Mouse (Mus musculus): ENCODE measurements around the gene Pdrg1. TPM values are rescaled to one million over a fixed set of nuclear protein-coding genes. Genes with fewer than 3 reads are reported as not detected.

Pdrg1 gene
- polyA plus RNA-seq, 1 experiment from 2014 or later, result 101 TPM

GRCm38 (mm10) chr2:152991529-152991928, 23.7 kb downstream of the Pdrg1 start:
- H3K4me3 ChIP-seq (ENCODE audit: low read length), result no peak overlapping the region
- H3K27me3 ChIP-seq (ENCODE audit: control insufficient read depth, insufficient read depth, low read depth, low read length), result no peaks in the 10 kb centered on the region
- no peaks in the 10 kb centered on the region for H3K36me3 ChIP-seq (ENCODE audit: control insufficient read depth, insufficient read depth, low read length)
- no peak overlapping the region for H3K9ac ChIP-seq (ENCODE audit: low read length)
- WGBS, result 79% methylated on average over 9 of the region's 9 CpGs
- H3K27ac ChIP-seq (ENCODE audit: low read length), result no peak overlapping the region
- H3K4me1 ChIP-seq (replicated peaks; ENCODE audit: control insufficient read depth, insufficient read depth, low read length), result no peaks in the 10 kb centered on the region
- H3K4me2 ChIP-seq (ENCODE audit: low read depth, low read length), result no peak overlapping the region
- H3K9me3 ChIP-seq (ENCODE audit: control insufficient read depth, low read length), result no peaks in the 10 kb centered on the region
- no peak for ATAC-seq (ENCODE audit: low read depth)

DNA sequence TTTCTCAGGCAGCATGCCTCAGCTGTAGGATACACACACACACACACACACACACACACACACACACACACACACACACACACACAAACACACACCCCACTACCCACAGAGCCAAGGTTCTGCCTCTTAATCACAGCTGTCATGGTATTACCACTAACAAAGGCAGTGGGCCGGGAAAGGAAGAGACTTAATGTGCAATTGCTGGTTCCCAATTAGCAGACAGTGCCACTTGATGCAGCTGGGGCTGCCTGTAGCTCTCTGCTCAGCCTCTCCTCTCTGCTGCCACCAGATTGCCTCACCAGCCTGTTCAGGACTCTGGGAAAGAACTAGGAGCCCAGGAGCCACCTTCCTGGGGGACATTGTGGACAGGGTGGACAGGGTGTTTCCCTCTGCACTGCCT, 29.6 kb downstream of the Pdrg1 start:
- no peak overlapping the region for H3K9ac ChIP-seq (ENCODE audit: low read length)
- no peaks in the 10 kb centered on the region for H3K27me3 ChIP-seq (ENCODE audit: control insufficient read depth, insufficient read depth, low read depth, low read length)
- H3K9me3 ChIP-seq (ENCODE audit: control insufficient read depth, low read length), result no peaks in the 10 kb centered on the region
- H3K4me1 ChIP-seq (replicated peaks; ENCODE audit: control insufficient read depth, insufficient read depth, low read length), result no peaks in the 10 kb centered on the region
- no peak overlapping the region for H3K4me2 ChIP-seq (ENCODE audit: low read depth, low read length)
- H3K4me3 ChIP-seq (ENCODE audit: low read length), result no peak overlapping the region
- no peak overlapping the region for H3K27ac ChIP-seq (ENCODE audit: low read length)
- ATAC-seq (ENCODE audit: low read depth), result no peak
- H3K36me3 ChIP-seq (ENCODE audit: control insufficient read depth, insufficient read depth, low read length), result no peaks in the 10 kb centered on the region
- WGBS, result 35% methylated on average over 1 of the region's 1 CpGs

- H3K27ac ChIP-seq (ENCODE audit: low read length), result no peak overlapping the region
- ATAC-seq (ENCODE audit: low read depth), result no peak
Observed at GRCm38 (mm10) chr2:152976991-152977390, 38.2 kb downstream of the Pdrg1 start.

DNA sequence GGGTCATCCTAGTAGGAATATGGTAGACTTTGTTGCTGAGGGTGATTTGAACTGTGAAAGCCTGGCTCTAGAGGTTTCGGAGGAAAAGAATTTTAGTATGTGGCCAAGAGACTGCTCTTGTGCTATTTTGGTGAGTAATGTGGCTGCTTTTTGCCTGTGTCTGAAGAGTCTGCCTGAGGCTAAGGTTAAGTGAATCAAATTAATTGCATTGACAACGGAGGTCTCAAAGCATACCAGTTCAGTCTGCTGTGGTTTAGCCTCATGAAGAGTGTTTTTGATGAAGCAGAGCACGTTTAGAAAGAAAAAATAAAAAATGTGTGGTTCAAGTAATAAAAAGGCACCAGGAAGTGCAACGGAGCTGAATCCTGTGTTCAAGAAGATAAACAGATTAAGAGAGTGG, 49.7 kb downstream of the Pdrg1 start:
- Histone ChIP-seq H3K4me2 (ENCODE audit: low read depth, low read length) (no peak overlapping the region), H3K27ac (ENCODE audit: low read length) (no peak overlapping the region), H3K9me3 (ENCODE audit: control insufficient read depth, low read length) (no peaks in the 10 kb centered on the region), H3K36me3 (ENCODE audit: control insufficient read depth, insufficient read depth, low read length) (no peaks in the 10 kb centered on the region), H3K27me3 (ENCODE audit: control insufficient read depth, insufficient read depth, low read depth, low read length) (no peaks in the 10 kb centered on the region), H3K9ac (ENCODE audit: low read length) (no peak overlapping the region), H3K4me1 (replicated peaks; ENCODE audit: control insufficient read depth, insufficient read depth, low read length) (no peaks in the 10 kb centered on the region), H3K4me3 (ENCODE audit: low read length) (no peak overlapping the region)
- no peak for ATAC-seq (ENCODE audit: low read depth)
- 70% methylated on average over 4 of the region's 4 CpGs for WGBS

More at GRCm38 (mm10) chr2:152976991-152977390, 38.2 kb downstream of the Pdrg1 start:
- no peaks in the 10 kb centered on the region for H3K36me3 ChIP-seq (ENCODE audit: control insufficient read depth, insufficient read depth, low read length)
- no peaks in the 10 kb centered on the region for H3K9me3 ChIP-seq (ENCODE audit: control insufficient read depth, low read length)
- no peak overlapping the region for H3K9ac ChIP-seq (ENCODE audit: low read length)
- H3K4me2 ChIP-seq (ENCODE audit: low read depth, low read length), result no peak overlapping the region
- H3K4me3 ChIP-seq (ENCODE audit: low read length), result no peak overlapping the region
- 63% methylated on average over 3 of the region's 3 CpGs for WGBS
- no peaks in the 10 kb centered on the region for H3K27me3 ChIP-seq (ENCODE audit: control insufficient read depth, insufficient read depth, low read depth, low read length)
- H3K4me1 ChIP-seq (replicated peaks; ENCODE audit: control insufficient read depth, insufficient read depth, low read length), result no peaks in the 10 kb centered on the region

GRCm38 (mm10) chr2:152962091-152962793, 53.0 kb downstream of the Pdrg1 start, which contains the start of gene Ttll9:
Ttll9 (plus strand) TSS chr2:152962485.
- H3K4me3 ChIP-seq (ENCODE audit: low read length), result peak within 1 kb of the TSS; percentile 59
- H3K27ac ChIP-seq (ENCODE audit: low read length), result no peak within 1 kb of the TSS
- WGBS, result 3% methylated on average over 34 of the region's 34 CpGs
- peak within 1 kb of the TSS; percentile 70 for H3K4me2 ChIP-seq (ENCODE audit: low read depth, low read length)
- ATAC-seq (ENCODE audit: low read depth), result peak; percentile 94
- no peaks in the 10 kb centered on the region for H3K4me1 ChIP-seq (replicated peaks; ENCODE audit: control insufficient read depth, insufficient read depth, low read length)
- peak within 1 kb of the TSS; percentile 41 for H3K9ac ChIP-seq (ENCODE audit: low read length)
- H3K36me3 ChIP-seq (ENCODE audit: control insufficient read depth, insufficient read depth, low read length), result no peaks in the 10 kb centered on the region
- H3K27me3 ChIP-seq (ENCODE audit: control insufficient read depth, insufficient read depth, low read depth, low read length), result no peaks in the 10 kb centered on the region
- H3K9me3 ChIP-seq (ENCODE audit: control insufficient read depth, low read length), result no peaks in the 10 kb centered on the region

Other genes starting within 250 kb of the Pdrg1 start
- gene Bcl2l1, start 183.7 kb downstream of the Pdrg1 start, polyA plus RNA-seq (2015; fragmentation: Nextera tagmentation; extraction: Ambion mirVana), result 120 and 121 TPM in 2 replicates
- 85.8 and 101 TPM in 2 replicates for gene Tpx2, start 167.5 kb downstream of the Pdrg1 start, polyA plus RNA-seq (2015; fragmentation: Nextera tagmentation; extraction: Ambion mirVana)
- gene Mylk2, start 104.1 kb downstream of the Pdrg1 start, polyA plus RNA-seq (2015; fragmentation: Nextera tagmentation; extraction: Ambion mirVana), result 0.16 and 0.43 TPM in 2 replicates
- gene Foxs1, start 82.2 kb downstream of the Pdrg1 start, polyA plus RNA-seq (2015; fragmentation: Nextera tagmentation; extraction: Ambion mirVana), result 9.1 and 9.3 TPM in 2 replicates
- 0.14 TPM in 1 of 2 replicates, not detected in the other for gene Dusp15, start 63.7 kb downstream of the Pdrg1 start, polyA plus RNA-seq (2015; fragmentation: Nextera tagmentation; extraction: Ambion mirVana)
- gene Ttll9, start 52.9 kb downstream of the Pdrg1 start, polyA plus RNA-seq (2015; fragmentation: Nextera tagmentation; extraction: Ambion mirVana), result 1.5 and 2.5 TPM in 2 replicates
- gene Xkr7, start 16.4 kb upstream of the Pdrg1 start, polyA plus RNA-seq (2015; fragmentation: Nextera tagmentation; extraction: Ambion mirVana), result not detected in 2 replicates
- 2.8 and 3.5 TPM in 2 replicates for gene Ccm2l, start 50.5 kb upstream of the Pdrg1 start, polyA plus RNA-seq (2015; fragmentation: Nextera tagmentation; extraction: Ambion mirVana)
- 4.5 and 6.9 TPM in 2 replicates for gene Hck, start 93.0 kb upstream of the Pdrg1 start, polyA plus RNA-seq (2015; fragmentation: Nextera tagmentation; extraction: Ambion mirVana)
- gene Tm9sf4, start 145.9 kb upstream of the Pdrg1 start, polyA plus RNA-seq (2015; fragmentation: Nextera tagmentation; extraction: Ambion mirVana), result 74.9 and 79.0 TPM in 2 replicates
- gene Tspyl3, start 210.0 kb upstream of the Pdrg1 start, polyA plus RNA-seq (2015; fragmentation: Nextera tagmentation; extraction: Ambion mirVana), result 8.4 and 8.7 TPM in 2 replicates
- 14.4 and 17.1 TPM in 2 replicates for gene Plagl2, start 226.0 kb upstream of the Pdrg1 start, polyA plus RNA-seq (2015; fragmentation: Nextera tagmentation; extraction: Ambion mirVana)
- 6.2 and 6.7 TPM in 2 replicates for gene Pofut1, start 226.1 kb upstream of the Pdrg1 start, polyA plus RNA-seq (2015; fragmentation: Nextera tagmentation; extraction: Ambion mirVana)

Measured in lung, embryonic 16.5 days (tissue).